Mouse (Mus musculus): ENCODE measurements around the gene Iqsec3.

GRCm38 (mm10) chr6:121499856-121500255 is 26.4 kb upstream of the Iqsec3 start:
- TF ChIP-seq TAL1 (IDR thresholded peaks at IDR 0.05; ENCODE audit: low read length), result no peak
- TF ChIP-seq GATA1 (IDR thresholded peaks at IDR 0.05; ENCODE audit: low read length), result no peak
